Comparison of ENCODE assay signal across 9 mouse cellular contexts in the genomic region with DNA sequence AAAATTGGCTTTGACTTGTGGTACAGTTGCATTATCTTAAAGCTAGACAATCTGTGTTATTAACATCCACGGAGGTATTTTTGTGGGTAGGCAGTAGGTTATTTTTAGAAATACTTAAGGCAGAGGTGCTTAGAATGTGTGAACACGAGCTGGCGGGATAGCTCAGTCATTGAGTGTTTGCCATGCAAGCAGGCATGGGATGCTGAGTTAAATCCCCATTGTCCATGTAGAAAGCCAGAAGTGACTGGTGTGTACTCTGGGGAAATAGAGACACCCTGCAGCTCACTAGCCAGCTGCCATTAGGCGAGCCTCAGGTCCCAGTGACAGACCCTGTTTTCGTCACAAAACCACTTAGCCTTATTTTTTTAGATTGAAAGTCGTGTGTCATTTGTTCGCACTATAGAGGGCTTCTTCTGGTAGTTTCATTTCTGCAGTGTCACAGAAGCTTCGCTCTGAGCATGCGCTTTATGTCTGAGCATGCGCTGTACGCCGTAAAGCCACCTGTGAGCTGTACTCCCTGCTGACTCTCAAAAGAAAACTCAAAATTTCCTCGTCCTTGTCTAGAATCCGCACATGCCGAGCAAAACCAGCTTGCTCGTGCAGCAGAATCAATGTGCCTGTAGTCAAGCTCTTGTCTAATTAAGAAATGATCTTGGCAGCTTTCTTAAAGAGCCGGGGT. TPM values are rescaled to one million over a fixed set of nuclear protein-coding genes. Genes with fewer than 3 reads are reported as not detected.
DNase-seq lines count a peak whose midpoint lies in the region.
"Had no signal": no experiment of that assay in that cellular context is flagged by ENCODE, and none has a peak within 500 bp of the region (broad histone marks: within the 10 kb centered on the region; RNA-seq: fewer than 3 reads in every experiment).

No protein-coding gene starts in this region.

- 93% methylated on average over 17 of the region's 17 CpGs for WGBS in limb, embryonic 10.5 days

- H3K4me3 ChIP-seq in limb, embryonic 10.5 days, result no peak overlapping the region
- H3K4me3 ChIP-seq: limb, embryonic 12.5 days had no signal

- no peaks in the 10 kb centered on the region for H3K9me3 ChIP-seq in limb, embryonic 10.5 days (replicated peaks)
- H3K9me3 ChIP-seq: limb, embryonic 12.5 days had no signal

- no peaks in the 10 kb centered on the region for H3K27me3 ChIP-seq in limb, embryonic 10.5 days (ENCODE audit: low read depth, poor library complexity, severe bottlenecking)
- H3K27me3 ChIP-seq: limb, embryonic 12.5 days had no signal

- no peaks in the 10 kb centered on the region for H3K4me1 ChIP-seq in limb, embryonic 10.5 days
- H3K4me1 ChIP-seq: limb, embryonic 12.5 days had no signal

- peaks cover 54% of the 10 kb centered on the region for H3K36me3 ChIP-seq in limb, embryonic 10.5 days

- H3K27ac ChIP-seq in limb, embryonic 10.5 days, result no peak overlapping the region
- H3K27ac ChIP-seq: limb, embryonic 12.5 days had no signal

- DNase-seq in A20 (ENCODE audit: low read depth, low spot score), result peak; percentile 92
- peak; percentile 53 for DNase-seq in ES-CJ7 (ENCODE audit: low read depth, low spot score)
- peak; percentile 33 to 52 for DNase-seq in frontal cortex, postnatal 25 days (ENCODE audit: low spot score in 2 of 2)
- peak; percentile 62 to 66 for DNase-seq in layer of hippocampus, postnatal 36 days
- peak; percentile 60 for DNase-seq in retina, postnatal 1 day
- no peak for DNase-seq in limb, embryonic 10.5 days (ENCODE audit: low spot score)
- DNase-seq in adrenal gland, adult (ENCODE audit: inconsistent age in 2 of 2, low spot score in 1 of 2), result no peak
- DNase-seq in adrenal gland, postnatal 36 days, result no peak

RNA-seq across cellular contexts. Expression of a gene that starts 58.5 kb away (rescaled TPM):
- 10 to 100 TPM; 37.4 to 38.2 TPM for total RNA-seq in layer of hippocampus, postnatal 36 days (2021)
- polyA plus RNA-seq in limb, embryonic 10.5 days (2016; fragmentation: Nextera tagmentation; extraction: Ambion mirVana), result 54.6 and 59.0 TPM in 2 replicates
- total RNA-seq in adrenal gland, postnatal 36 days (2021), result 10 to 100 TPM; 90.1 to 91.1 TPM

Comparison
In these comparisons a context has a peak if more than half of its experiments do, and no peak if none do; other contexts are left out.
1. DNase-seq: peak in A20 (single experiment), ES-CJ7 (single experiment), frontal cortex, postnatal 25 days (2 of 2), layer of hippocampus, postnatal 36 days (2 of 2) and retina, postnatal 1 day (single experiment); none in limb, embryonic 10.5 days (single experiment), adrenal gland, adult (0 of 2) and adrenal gland, postnatal 36 days (0 of 2).